Mouse (Mus musculus) adrenal gland, postnatal 25 days (tissue): ENCODE measurements around the gene Dnal1. TPM values are rescaled to one million over a fixed set of nuclear protein-coding genes. Genes with fewer than 3 reads are reported as not detected.

Experiments
- DNase-seq: peaks from one replicate; pipeline ENCODE4 v3.0.0; 2021; ENCODE audit warnings: mixed read lengths
- total RNA-seq: library from RNA; stranded (reverse); gene quantifications from 2 replicates; pipeline ENCODE4 v1.2.3, GENCODE M21; 2021

Gene Dnal1
- total RNA-seq, 1 experiment from 2014 or later: 20.7 TPM

GRCm38 (mm10) chr12:84186950-84187349, 72.8 kb downstream of the Dnal1 start:
- DNase-seq: peak; percentile 67

GRCm38 (mm10) chr12:84187752-84188601, 73.8 kb downstream of the Dnal1 start:
- no peak for DNase-seq

- DNase-seq: no peak
Measured at GRCm38 (mm10) chr12:84188881-84189444, 74.8 kb downstream of the Dnal1 start.

GRCm38 (mm10) chr12:84190151-84190820, 76.1 kb downstream of the Dnal1 start:
- no peak for DNase-seq

GRCm38 (mm10) chr12:84191190-84191589, 77.0 kb downstream of the Dnal1 start:
- no peak for DNase-seq

GRCm38 (mm10) chr12:84191770-84192169, 77.6 kb downstream of the Dnal1 start:
- DNase-seq: no peak

- no peak for DNase-seq
Measured at GRCm38 (mm10) chr12:84192280-84192679, 78.1 kb downstream of the Dnal1 start.

GRCm38 (mm10) chr12:84192741-84193641, 78.8 kb downstream of the Dnal1 start:
- DNase-seq: peak; percentile 76

- DNase-seq: peak; percentile 91
Measured at GRCm38 (mm10) chr12:84193642-84194399, 79.7 kb downstream of the Dnal1 start.

GRCm38 (mm10) chr12:84194400-84195109, 80.4 kb downstream of the Dnal1 start:
- no peak for DNase-seq

- DNase-seq: no peak
Measured at GRCm38 (mm10) chr12:84195195-84195594, 81.0 kb downstream of the Dnal1 start.

Other genes starting within 250 kb of the Dnal1 start
- 47.5 and 52.1 TPM in 2 replicates for gene Numb, start 192.4 kb upstream of the Dnal1 start, total RNA-seq
- 15.4 and 16.2 TPM in 2 replicates for gene Riox1, start 163.8 kb upstream of the Dnal1 start, total RNA-seq
- gene Heatr4, start 129.5 kb upstream of the Dnal1 start, total RNA-seq: not detected in 2 replicates
- 15.2 and 17.1 TPM in 2 replicates for gene Acot2, start 126.5 kb upstream of the Dnal1 start, total RNA-seq
- gene Acot1, start 104.9 kb upstream of the Dnal1 start, total RNA-seq: 6.3 and 7.7 TPM in 2 replicates
- 1.5 and 1.7 TPM in 2 replicates for gene Acot4, start 76.0 kb upstream of the Dnal1 start, total RNA-seq
- gene Gm49366, start 75.4 kb upstream of the Dnal1 start, total RNA-seq: not detected in 2 replicates
- not detected in 2 replicates for gene Acot3, start 62.2 kb upstream of the Dnal1 start, total RNA-seq
- 0.33 TPM in 1 of 2 replicates, not detected in the other for gene Acot5, start 45.0 kb upstream of the Dnal1 start, total RNA-seq
- gene Acot6, start 13.7 kb upstream of the Dnal1 start, total RNA-seq: 4.9 and 5.0 TPM in 2 replicates
- 0.64 TPM in 1 of 2 replicates, not detected in the other for gene Pnma1, start 34.1 kb downstream of the Dnal1 start, total RNA-seq
- 22.3 and 32.8 TPM in 2 replicates for gene Elmsan1, start 104.5 kb downstream of the Dnal1 start, total RNA-seq
- gene Ptgr2, start 170.9 kb downstream of the Dnal1 start, total RNA-seq: 74.9 and 93.1 TPM in 2 replicates
- gene Zfp410, start 202.5 kb downstream of the Dnal1 start, total RNA-seq: 41.4 and 42.0 TPM in 2 replicates
- gene Coq6, start 247.3 kb downstream of the Dnal1 start, total RNA-seq: 53.9 and 67.3 TPM in 2 replicates
- gene Fam161b, start 247.5 kb downstream of the Dnal1 start, total RNA-seq: 2.9 and 3.0 TPM in 2 replicates